ENCODE assay signal across 22 mouse cellular contexts in genomic region chr14:117151621-117152020, GRCm38 (mm10).
"Had no signal": no experiment of that assay in that cellular context is flagged by ENCODE, and none has a peak within 500 bp of the region (broad histone marks: within the 10 kb centered on the region; RNA-seq: fewer than 3 reads in every experiment).

No protein-coding gene starts in this region.

- H3K4me2 ChIP-seq: liver, embryonic 13.5 days; liver, embryonic 15.5 days; lung, embryonic 15.5 days; neural tube, embryonic 13.5 days; neural tube, embryonic 15.5 days had no signal

- H3K27me3 ChIP-seq: liver, embryonic 13.5 days; liver, embryonic 15.5 days; lung, embryonic 15.5 days; neural tube, embryonic 13.5 days; neural tube, embryonic 15.5 days had no signal

- H3K4me1 ChIP-seq: liver, embryonic 13.5 days; liver, embryonic 15.5 days; midbrain, embryonic 10.5 days; neural tube, embryonic 13.5 days; neural tube, embryonic 15.5 days had no signal

- H3K36me3 ChIP-seq: liver, embryonic 13.5 days; liver, embryonic 15.5 days; lung, embryonic 15.5 days; midbrain, embryonic 10.5 days; neural tube, embryonic 13.5 days; neural tube, embryonic 15.5 days had no signal

- H3K4me3 ChIP-seq: liver, embryonic 13.5 days; liver, embryonic 15.5 days; lung, embryonic 15.5 days; midbrain, embryonic 10.5 days; myocyte; neural tube, embryonic 13.5 days; neural tube, embryonic 15.5 days had no signal

- ATAC-seq: liver, postnatal 0 days; lung, postnatal 0 days had no signal

- H3K27ac ChIP-seq: liver, embryonic 13.5 days; liver, embryonic 15.5 days; lung, embryonic 15.5 days; macrophage; midbrain, embryonic 10.5 days; neural tube, embryonic 13.5 days; neural tube, embryonic 15.5 days had no signal

- H3K9ac ChIP-seq: liver, embryonic 13.5 days; liver, embryonic 15.5 days; liver, postnatal 0 days; lung, embryonic 15.5 days; neural tube, embryonic 13.5 days; neural tube, embryonic 15.5 days had no signal

- DNase-seq: liver, embryonic 13.5 days; liver, postnatal 0 days; lung, adult 2 months; lung, postnatal 14 days; lung, postnatal 36 days; midbrain, embryonic 14.5 days; retina, postnatal 1 day; right cerebral cortex, adult 18-20 months; right cerebral cortex, postnatal 25 days; right cerebral cortex, postnatal 4 days; spleen, adult 18-20 months; thymus, adult 18-20 months; thymus, postnatal 14 days; thymus, postnatal 36 days had no signal

- H3K9me3 ChIP-seq: liver, embryonic 13.5 days; liver, embryonic 15.5 days; lung, embryonic 15.5 days; midbrain, embryonic 10.5 days; neural tube, embryonic 13.5 days; neural tube, embryonic 15.5 days had no signal
